Mouse (Mus musculus): ENCODE data around the gene Nefh.
A peak's percentile ranks its signal among the peaks of the same experiment; 100 is the strongest.

Gene Nefh

GRCm38 (mm10) chr11:4947813-4948174 lies at the start of gene Nefh:
Nefh (minus strand) TSS chr11:4948064.
- no peak for DNase-seq (ENCODE audit: low read depth, low spot score)

- no peak for DNase-seq (ENCODE audit: low read depth, low spot score)
Measured at GRCm38 (mm10) chr11:4996621-4997199, 48.8 kb upstream of the Nefh start.

DNA sequence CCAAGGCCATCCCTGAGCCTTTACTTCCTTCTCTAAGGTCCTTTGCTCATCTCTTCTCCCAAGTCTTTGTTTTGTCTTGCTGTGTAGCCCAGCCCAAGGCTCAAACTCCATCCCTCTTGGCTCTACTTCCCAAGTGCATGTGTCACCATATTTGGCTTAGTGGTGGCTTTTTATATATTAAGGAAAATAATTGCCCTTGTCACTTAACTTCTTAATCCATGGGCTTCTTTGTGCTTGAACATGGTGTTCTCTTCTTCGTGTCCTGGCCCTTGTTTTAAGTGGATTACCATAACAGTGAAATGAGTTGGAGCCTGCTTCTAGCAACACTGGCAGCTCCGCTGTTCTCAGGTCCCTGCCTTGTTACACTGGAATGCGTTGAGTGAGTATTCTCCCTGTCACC lies 47.8 kb upstream of the Nefh start:
- DNase-seq (ENCODE audit: low read depth, low spot score): no peak

DNA sequence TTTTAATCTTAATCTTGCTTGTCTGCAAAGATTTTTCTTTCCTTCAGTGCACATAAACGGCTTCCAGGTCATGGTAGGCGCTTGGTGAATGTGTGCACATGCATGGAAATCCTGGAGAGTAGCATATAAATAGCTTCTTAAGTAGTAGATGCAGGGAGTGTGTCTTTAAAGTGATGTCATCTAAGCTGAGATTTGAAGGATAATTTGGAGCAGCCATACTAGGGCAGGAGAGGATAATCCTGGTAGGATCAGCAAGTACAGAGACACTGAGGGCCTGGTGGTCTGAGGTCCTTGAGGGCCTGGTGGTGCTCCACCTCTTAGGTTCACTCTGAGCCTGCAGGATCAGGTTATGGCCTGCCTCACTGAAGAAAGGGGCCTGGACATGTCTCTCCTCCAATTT lies 44.6 kb upstream of the Nefh start:
- DNase-seq (ENCODE audit: low read depth, low spot score): no peak

DNA sequence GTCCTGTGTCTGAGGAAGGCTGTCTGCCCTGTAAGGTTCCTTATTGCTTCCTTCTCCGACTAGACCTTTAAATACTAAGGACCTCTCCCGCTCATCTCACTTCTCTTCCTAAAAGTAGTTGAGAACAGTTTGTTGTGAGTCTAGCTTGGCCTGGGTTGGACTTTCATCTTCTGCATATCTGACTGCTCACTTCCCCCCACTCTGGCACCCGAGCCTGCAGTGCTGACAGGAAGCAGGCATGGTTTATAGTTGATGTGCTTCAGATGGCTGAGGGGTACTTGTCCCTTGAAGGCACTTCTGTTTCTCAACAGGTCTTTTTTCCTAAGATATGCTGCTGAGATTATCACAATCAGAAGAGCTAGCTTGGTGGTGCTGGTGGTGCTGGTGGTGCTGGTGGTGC lies 41.3 kb upstream of the Nefh start:
- no peak for DNase-seq (ENCODE audit: low read depth, low spot score)

DNA sequence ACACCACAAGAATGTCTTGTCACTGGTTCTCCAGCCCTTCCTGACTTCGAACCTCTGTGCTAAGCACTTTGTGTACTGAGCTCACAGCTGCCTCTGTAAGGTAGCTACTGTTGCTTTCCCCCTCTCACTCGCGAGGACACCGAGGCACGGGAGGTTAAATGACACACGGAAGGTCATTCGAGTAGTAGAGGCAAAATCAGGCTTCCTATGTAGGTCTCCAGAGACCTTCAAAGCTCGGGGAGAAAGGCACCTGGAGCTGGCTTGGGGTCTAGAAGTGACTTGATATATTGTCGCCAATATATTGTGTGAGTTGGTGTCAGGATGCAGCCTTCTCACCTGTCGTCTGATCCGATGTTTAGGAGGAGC lies 39.6 kb upstream of the Nefh start:
- DNase-seq (ENCODE audit: low read depth, low spot score): no peak

DNA sequence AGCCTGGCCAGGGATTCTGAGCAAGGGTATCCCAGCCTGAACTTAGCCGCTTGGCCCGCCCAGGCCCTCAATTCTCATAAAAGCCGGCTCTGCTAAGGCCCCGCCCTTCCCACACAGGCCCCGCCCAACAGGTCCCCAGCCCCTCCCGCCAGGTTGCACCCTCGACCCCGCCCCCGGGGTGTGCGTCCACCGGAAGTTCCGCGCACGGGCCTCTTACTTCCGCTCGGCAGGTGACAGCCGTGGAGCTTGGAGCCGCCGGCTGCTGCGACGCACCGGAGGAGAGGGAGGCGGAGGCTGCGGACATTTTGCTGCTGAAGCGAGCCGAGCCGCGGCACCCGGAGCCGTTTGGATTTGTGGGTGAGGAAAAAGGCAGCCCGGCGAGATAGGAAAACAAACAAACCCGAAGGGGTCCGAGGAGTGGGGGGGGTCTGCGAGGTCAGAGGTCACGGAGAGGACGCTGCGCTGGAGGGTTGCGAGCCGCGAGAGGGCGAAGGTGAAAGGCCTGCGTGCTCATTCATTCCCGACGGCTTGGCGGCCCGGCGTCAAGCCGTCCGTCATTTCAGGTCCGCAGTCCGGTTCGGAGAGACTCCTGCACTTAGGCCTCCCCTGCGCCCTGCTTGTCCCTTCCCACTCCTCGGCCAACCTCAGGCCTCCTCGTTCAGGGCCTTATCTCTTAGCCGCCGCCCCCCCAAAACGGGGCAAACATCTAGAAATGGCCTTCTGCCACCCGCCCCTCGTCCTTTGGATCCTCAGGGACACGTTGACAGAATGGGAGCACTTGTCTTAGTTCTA lies 39.0 kb upstream of the Nefh start, which contains the start of gene Ap1b1:
Gene Ap1b1, plus strand, starts transcription at position 130 of the 792 bp plus-strand sequence.
- peak; percentile 85 for DNase-seq (ENCODE audit: low read depth, low spot score)

DNA sequence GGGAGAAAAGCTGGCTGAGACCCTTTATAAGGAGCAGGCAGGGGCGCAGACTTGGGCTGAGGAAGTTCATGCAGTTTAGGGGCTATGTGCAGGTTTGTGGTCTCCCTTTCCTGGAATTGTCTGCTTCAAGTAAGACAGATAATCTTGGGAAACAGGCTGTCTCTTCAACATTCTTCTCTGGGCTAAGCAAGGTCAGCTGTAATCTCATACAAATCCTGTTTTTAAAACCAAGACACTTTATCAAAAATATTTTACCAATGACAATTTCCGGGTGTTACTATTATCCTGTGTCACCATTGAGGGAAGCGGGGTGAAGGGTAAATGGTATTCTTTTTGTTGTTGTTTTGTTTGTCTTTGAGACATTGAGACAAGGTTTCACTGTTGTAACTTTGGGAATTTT lies 36.9 kb upstream of the Nefh start:
- no peak for DNase-seq (ENCODE audit: low read depth, low spot score)

DNA sequence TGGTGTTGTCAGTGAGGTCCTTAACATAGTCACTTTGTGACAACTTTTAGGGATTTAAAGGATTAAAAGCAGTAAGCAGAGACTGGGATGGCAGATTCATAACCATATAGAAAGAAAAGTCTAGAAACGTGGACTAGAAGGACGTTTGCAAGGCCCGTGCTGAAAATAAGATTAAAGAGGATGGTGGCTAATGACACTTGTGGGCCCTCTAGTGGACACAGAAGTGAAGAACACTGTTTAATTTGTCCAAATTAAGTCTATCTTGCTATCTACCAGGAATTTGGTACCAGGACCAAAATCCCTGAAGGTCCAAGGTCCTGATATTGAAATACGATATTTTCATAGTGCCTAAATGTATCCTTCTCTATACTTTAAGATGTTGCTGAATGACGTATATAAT lies 36.4 kb upstream of the Nefh start:
- no peak for DNase-seq (ENCODE audit: low read depth, low spot score)

GRCm38 (mm10) chr11:4983538-4983937 lies 35.7 kb upstream of the Nefh start:
- DNase-seq (ENCODE audit: low read depth, low spot score): no peak

DNA sequence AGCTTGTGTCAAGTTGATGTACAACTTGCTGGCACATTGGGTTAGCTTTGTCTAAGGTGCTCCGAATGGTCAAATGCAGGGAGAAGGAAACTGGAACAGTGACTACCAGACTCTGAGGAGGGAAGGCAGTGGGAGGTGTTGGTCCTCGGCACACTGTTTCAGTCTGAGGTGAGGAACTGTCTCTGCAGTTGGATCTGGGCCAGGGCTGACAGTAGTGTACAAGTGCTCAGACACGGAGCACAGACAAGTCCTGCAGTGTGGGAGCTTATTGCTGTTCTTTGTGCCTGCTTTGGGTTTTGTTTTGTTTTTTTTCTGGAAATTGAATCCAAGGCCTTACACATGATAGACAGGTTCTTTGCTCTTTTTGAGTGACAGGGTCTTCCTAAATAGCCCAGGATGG lies 35.1 kb upstream of the Nefh start:
- no peak for DNase-seq (ENCODE audit: low read depth, low spot score)

GRCm38 (mm10) chr11:4975623-4976022 lies 27.8 kb upstream of the Nefh start:
- peak; percentile 65 for DNase-seq (ENCODE audit: low read depth, low spot score)

- no peak for DNase-seq (ENCODE audit: low read depth, low spot score)
Measured at GRCm38 (mm10) chr11:4974376-4975122, 26.7 kb upstream of the Nefh start.

DNA sequence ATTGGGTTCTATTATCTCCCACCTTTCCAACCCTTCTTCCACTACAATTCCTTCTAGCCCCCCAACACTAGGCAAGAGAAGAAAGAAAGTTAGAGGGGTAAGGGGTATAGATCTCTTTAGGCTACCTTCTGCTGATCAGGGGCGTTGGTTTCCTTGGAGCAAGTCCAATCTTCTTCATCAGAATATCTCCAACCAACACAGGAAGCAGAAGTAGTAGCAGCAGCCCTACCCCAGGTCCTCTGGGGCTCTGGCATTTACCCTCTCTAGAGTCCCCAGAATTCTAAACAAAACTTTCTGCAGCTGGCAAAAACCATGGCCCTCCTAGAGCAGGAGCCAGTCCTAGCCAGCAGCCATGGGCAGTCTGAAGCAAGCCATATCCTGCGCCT lies 26.0 kb upstream of the Nefh start:
- DNase-seq (ENCODE audit: low read depth, low spot score): no peak

DNA sequence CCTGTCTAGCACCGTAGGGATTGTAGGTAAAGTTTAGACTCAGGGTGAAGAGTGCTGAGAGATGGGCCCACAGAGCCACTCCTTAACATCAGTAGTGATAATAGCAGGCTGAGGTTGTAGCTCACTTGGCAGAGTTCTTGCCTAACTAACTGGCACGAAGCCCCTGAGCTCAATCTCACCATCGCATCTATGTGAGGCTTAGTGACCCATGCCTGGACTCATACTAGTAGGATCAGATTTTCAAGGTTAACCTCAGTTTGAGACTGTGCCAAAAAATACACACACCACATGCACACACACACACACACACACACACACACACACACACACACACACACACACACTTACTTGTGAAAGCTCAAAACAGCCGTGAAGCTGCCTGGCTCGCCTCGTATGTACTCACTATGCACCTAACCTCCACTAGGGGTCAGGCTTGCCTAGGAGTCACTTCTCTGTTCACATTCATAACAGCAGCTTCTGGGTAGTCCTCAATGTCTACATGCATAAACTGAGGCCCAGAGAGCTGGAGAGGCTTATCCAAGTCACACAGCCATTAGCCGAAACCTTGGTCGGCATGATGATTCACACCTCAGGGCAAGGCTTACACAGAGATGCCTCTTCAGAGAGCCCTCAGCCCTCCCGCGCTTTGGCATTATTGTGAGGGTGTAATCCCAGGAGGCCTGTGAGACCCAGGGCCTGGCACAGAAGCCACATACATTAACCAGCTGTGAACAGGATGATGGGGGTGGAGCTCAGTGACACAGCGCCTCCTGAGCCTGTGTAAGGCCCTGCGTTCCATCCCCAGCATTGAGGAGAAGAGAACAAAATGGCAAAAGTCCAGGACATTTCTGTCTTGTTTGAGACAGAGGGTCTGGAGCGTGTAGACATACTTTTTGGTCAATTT lies 25.4 kb upstream of the Nefh start:
- peak; percentile 55 for DNase-seq (ENCODE audit: low read depth, low spot score)

GRCm38 (mm10) chr11:4968376-4968775 lies 20.5 kb upstream of the Nefh start:
- DNase-seq (ENCODE audit: low read depth, low spot score): no peak

- DNase-seq (ENCODE audit: low read depth, low spot score): no peak
Measured at GRCm38 (mm10) chr11:4967549-4967948, 19.7 kb upstream of the Nefh start.

DNA sequence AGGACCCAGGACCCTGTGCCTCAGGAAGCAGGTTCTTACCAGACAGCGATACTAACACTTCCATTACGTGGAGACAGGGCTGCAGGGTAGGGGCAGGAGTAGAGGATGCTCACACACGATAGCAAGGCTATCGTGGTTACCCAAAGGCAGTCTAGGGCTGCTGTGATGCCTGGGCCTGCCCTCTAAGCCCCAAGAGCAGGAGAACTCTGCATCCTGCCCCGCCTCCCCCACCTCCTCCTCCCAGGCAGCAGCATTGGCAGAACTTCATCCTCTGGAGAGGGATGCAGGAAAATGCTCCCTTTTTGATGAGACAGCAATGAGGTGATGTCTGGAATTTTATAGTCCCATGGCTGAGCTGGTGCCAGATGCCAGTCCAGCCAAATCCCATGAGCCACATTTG lies 19.0 kb upstream of the Nefh start:
- no peak for DNase-seq (ENCODE audit: low read depth, low spot score)

- no peak for DNase-seq (ENCODE audit: low read depth, low spot score)
Measured at GRCm38 (mm10) chr11:4966325-4966724, 18.5 kb upstream of the Nefh start.

GRCm38 (mm10) chr11:4963099-4963808 lies 15.4 kb upstream of the Nefh start:
- DNase-seq (ENCODE audit: low read depth, low spot score): no peak

GRCm38 (mm10) chr11:4953918-4954317 lies 6.1 kb upstream of the Nefh start:
- no peak for DNase-seq (ENCODE audit: low read depth, low spot score)

Data from embryo, embryonic 11.5 days (tissue).